Mouse (Mus musculus) midbrain, embryonic 16.5 days (tissue): Measurements from ENCODE around the gene Cntfr. TPM values are rescaled to one million over a fixed set of nuclear protein-coding genes. Genes with fewer than 3 reads are reported as not detected.

Source experiments
- ATAC-seq: fragments of 200-750 bp; cut with Nextera tagmentation; 2 replicates; pipeline ENCODE4 v1.8.0; 2017; ENCODE audit warnings: moderate TSS enrichment
- H3K27ac ChIP-seq: fragments of 300-500 bp; sonication (generic); 2 replicates; pipeline ENCODE4 v1.5.1; 2014; ENCODE audit warnings: mild to moderate bottlenecking, low read length, mixed read lengths
- H3K27me3 ChIP-seq: fragments of 300-500 bp; sonication (generic); 2 replicates; pipeline ENCODE4 v1.6.1; 2014; ENCODE audit warnings: low read depth, low read length, mixed read lengths; ENCODE audit not compliant: control insufficient read depth, insufficient read depth
- H3K36me3 ChIP-seq: fragments of 300-500 bp; sonication (generic); 2 replicates; pipeline ENCODE4 v1.6.1; 2014; ENCODE audit warnings: mild to moderate bottlenecking, low read length, moderate library complexity, mixed read lengths; ENCODE audit not compliant: control insufficient read depth, insufficient read depth
- H3K4me1 ChIP-seq: fragments of 300-500 bp; sonication (generic); 2 replicates; pipeline ENCODE4 v1.6.1; 2014; ENCODE audit warnings: mild to moderate bottlenecking, low read length, mixed read lengths; ENCODE audit not compliant: control insufficient read depth, insufficient read depth
- H3K4me2 ChIP-seq: fragments of 300-500 bp; sonication (generic); 2 replicates; pipeline ENCODE4 v1.6.1; 2014; ENCODE audit warnings: mild to moderate bottlenecking, low read length, mixed read lengths
- H3K4me3 ChIP-seq: fragments of 300-500 bp; sonication (generic); 2 replicates; pipeline ENCODE4 v1.5.1; 2014; ENCODE audit warnings: low read depth, mild to moderate bottlenecking, low read length, moderate library complexity, mixed read lengths
- H3K9ac ChIP-seq: fragments of 300-500 bp; sonication (generic); 2 replicates; pipeline ENCODE4 v1.6.1; 2014; ENCODE audit warnings: low read depth, low read length, mixed read lengths
- H3K9me3 ChIP-seq: fragments of 300-500 bp; sonication (generic); replicated peaks from 2 replicates; pipeline ENCODE4 v1.6.1; 2014; ENCODE audit warnings: mild to moderate bottlenecking, low read length, mixed read lengths; ENCODE audit not compliant: control insufficient read depth, poor library complexity, severe bottlenecking
- WGBS: fragments of 180-500 bp; shearing (Covaris S2); extraction: QIAGEN DNeasy Blood & Tissue Kit; methylation state at CpG from one replicate; pipeline ENCODE4 v1.1.7; 2014; 5-methylcytosine and 5-hydroxymethylcytosine counted together
- polyA plus RNA-seq: library from polyadenylated mRNA; unstranded; fragments of >200 nt; fragmentation: Nextera tagmentation; extraction: Ambion mirVana; gene quantifications from 2 replicates; pipeline ENCODE4 v1.2.1, GENCODE M21; 2015

The Cntfr gene
- polyA plus RNA-seq, 1 experiment from 2014 or later: 28.3 TPM

- H3K4me1 ChIP-seq: peaks cover 21% of the 10 kb centered on the region
- H3K4me2 ChIP-seq: no peak overlapping the region
- no peaks in the 10 kb centered on the region for H3K36me3 ChIP-seq
- 0 out of 2 replicates have a peak overlapping the region, but pooled peaks have one; percentile 23 for H3K27ac ChIP-seq
- H3K9ac ChIP-seq: peak overlapping the region; percentile 32
- WGBS: 8% methylated on average over 8 of the region's 8 CpGs
- H3K9me3 ChIP-seq: no peaks in the 10 kb centered on the region
- H3K27me3 ChIP-seq: no peaks in the 10 kb centered on the region; the same call in 1 of the 2 replicates
- no peak overlapping the region for H3K4me3 ChIP-seq
- ATAC-seq: no peak
These were observed 68.5 kb downstream of the Cntfr start for GRCm38 (mm10) chr4:41628202-41628927.

GRCm38 (mm10) chr4:41622071-41622470 is 74.8 kb downstream of the Cntfr start:
- H3K4me1 ChIP-seq: peaks cover 10% of the 10 kb centered on the region
- H3K27ac ChIP-seq: no peak overlapping the region
- 83% methylated on average over 14 of the region's 14 CpGs for WGBS
- H3K9me3 ChIP-seq: no peaks in the 10 kb centered on the region
- H3K4me3 ChIP-seq: no peak overlapping the region
- no peak for ATAC-seq
- no peak overlapping the region for H3K9ac ChIP-seq
- no peak overlapping the region for H3K4me2 ChIP-seq
- no peaks in the 10 kb centered on the region; the same call in 1 of the 2 replicates for H3K27me3 ChIP-seq
- no peaks in the 10 kb centered on the region for H3K36me3 ChIP-seq

- ATAC-seq: no peak
- Histone ChIP-seq H3K9me3 (no peaks in the 10 kb centered on the region), H3K4me2 (no peak overlapping the region), H3K27ac (peak overlapping the region; percentile 49; the same call in 1 of the 2 replicates), H3K4me1 (peaks cover 10% of the 10 kb centered on the region), H3K4me3 (no peak overlapping the region), H3K36me3 (no peaks in the 10 kb centered on the region), H3K27me3 (no peaks in the 10 kb centered on the region; the same call in 1 of the 2 replicates), H3K9ac (no peak overlapping the region)
- 33% methylated on average over 12 of the region's 12 CpGs for WGBS
These were observed 77.8 kb downstream of the Cntfr start for GRCm38 (mm10) chr4:41618916-41619746.

- Histone ChIP-seq H3K9ac (no peak overlapping the region), H3K27me3 (no peaks in the 10 kb centered on the region; the same call in 1 of the 2 replicates), H3K4me1 (peaks cover 19% of the 10 kb centered on the region), H3K27ac (peak overlapping the region; percentile 44), H3K36me3 (no peaks in the 10 kb centered on the region), H3K9me3 (no peaks in the 10 kb centered on the region), H3K4me2 (no peak overlapping the region), H3K4me3 (no peak overlapping the region)
- 57% methylated on average over 9 of the region's 9 CpGs for WGBS
- peak; percentile 78 for ATAC-seq
These were observed 81.0 kb downstream of the Cntfr start for GRCm38 (mm10) chr4:41615661-41616599.

GRCm38 (mm10) chr4:41614156-41614555 is 82.7 kb downstream of the Cntfr start:
- Histone ChIP-seq H3K27ac (peak overlapping the region; percentile 25; the same call in 1 of the 2 replicates), H3K9ac (no peak overlapping the region), H3K4me3 (no peak overlapping the region), H3K27me3 (no peaks in the 10 kb centered on the region; the same call in none of the 2 replicates), H3K4me2 (no peak overlapping the region), H3K36me3 (no peaks in the 10 kb centered on the region), H3K9me3 (no peaks in the 10 kb centered on the region), H3K4me1 (peaks cover 17% of the 10 kb centered on the region)
- ATAC-seq: peak; percentile 29; the same call in 1 of the 2 replicates
- WGBS: 5% methylated on average over 7 of the region's 7 CpGs

GRCm38 (mm10) chr4:41612166-41612565 is 84.7 kb downstream of the Cntfr start:
- peak; percentile 46 for ATAC-seq
- H3K9me3 ChIP-seq: no peaks in the 10 kb centered on the region
- peaks cover 9% of the 10 kb centered on the region for H3K4me1 ChIP-seq
- no peak overlapping the region for H3K27ac ChIP-seq
- H3K9ac ChIP-seq: no peak overlapping the region
- H3K27me3 ChIP-seq: no peaks in the 10 kb centered on the region; the same call in none of the 2 replicates
- no peaks in the 10 kb centered on the region for H3K36me3 ChIP-seq
- no peak overlapping the region for H3K4me2 ChIP-seq
- no peak overlapping the region for H3K4me3 ChIP-seq
- 13% methylated on average over 8 of the region's 8 CpGs for WGBS

GRCm38 (mm10) chr4:41610594-41610980 is 86.3 kb downstream of the Cntfr start:
- WGBS: 33% methylated on average over 6 of the region's 6 CpGs
- no peak for ATAC-seq
- H3K4me3 ChIP-seq: no peak overlapping the region

More at GRCm38 (mm10) chr4:41610594-41610980, 86.3 kb downstream of the Cntfr start:
- Histone ChIP-seq H3K9me3 (no peaks in the 10 kb centered on the region), H3K27ac (no peak overlapping the region), H3K27me3 (no peaks in the 10 kb centered on the region; the same call in none of the 2 replicates), H3K4me1 (peaks cover 9% of the 10 kb centered on the region), H3K4me2 (no peak overlapping the region), H3K36me3 (no peaks in the 10 kb centered on the region), H3K9ac (no peak overlapping the region)
